Mouse (Mus musculus): ENCODE data around the gene Stambp.

- no peak for TF ChIP-seq GATA1 (IDR thresholded peaks at IDR 0.05; ENCODE audit: borderline replicate concordance, low read length)
- peak; percentile 95; the same call in 1 of the 2 replicates for TF ChIP-seq FLI1 (IDR thresholded peaks at IDR 0.05; ENCODE audit: low read length)
Observed at GRCm38 (mm10) chr6:83506258-83507167, 66.0 kb downstream of the Stambp start, which contains the start of gene Dguok.

Data from megakaryocyte, embryonic 14.5 days (primary cell).